Mouse (Mus musculus) 3134 (cell line): Measurements from ENCODE around the gene Ypel1.

Source experiments
- DNase-seq: peaks from one replicate; pipeline ENCODE4 v3.0.0-alpha.2; 2011; ENCODE audit warnings: low spot score; ENCODE audit not compliant: insufficient read length; ENCODE audit errors: extremely low read depth

The Ypel1 gene

DNA sequence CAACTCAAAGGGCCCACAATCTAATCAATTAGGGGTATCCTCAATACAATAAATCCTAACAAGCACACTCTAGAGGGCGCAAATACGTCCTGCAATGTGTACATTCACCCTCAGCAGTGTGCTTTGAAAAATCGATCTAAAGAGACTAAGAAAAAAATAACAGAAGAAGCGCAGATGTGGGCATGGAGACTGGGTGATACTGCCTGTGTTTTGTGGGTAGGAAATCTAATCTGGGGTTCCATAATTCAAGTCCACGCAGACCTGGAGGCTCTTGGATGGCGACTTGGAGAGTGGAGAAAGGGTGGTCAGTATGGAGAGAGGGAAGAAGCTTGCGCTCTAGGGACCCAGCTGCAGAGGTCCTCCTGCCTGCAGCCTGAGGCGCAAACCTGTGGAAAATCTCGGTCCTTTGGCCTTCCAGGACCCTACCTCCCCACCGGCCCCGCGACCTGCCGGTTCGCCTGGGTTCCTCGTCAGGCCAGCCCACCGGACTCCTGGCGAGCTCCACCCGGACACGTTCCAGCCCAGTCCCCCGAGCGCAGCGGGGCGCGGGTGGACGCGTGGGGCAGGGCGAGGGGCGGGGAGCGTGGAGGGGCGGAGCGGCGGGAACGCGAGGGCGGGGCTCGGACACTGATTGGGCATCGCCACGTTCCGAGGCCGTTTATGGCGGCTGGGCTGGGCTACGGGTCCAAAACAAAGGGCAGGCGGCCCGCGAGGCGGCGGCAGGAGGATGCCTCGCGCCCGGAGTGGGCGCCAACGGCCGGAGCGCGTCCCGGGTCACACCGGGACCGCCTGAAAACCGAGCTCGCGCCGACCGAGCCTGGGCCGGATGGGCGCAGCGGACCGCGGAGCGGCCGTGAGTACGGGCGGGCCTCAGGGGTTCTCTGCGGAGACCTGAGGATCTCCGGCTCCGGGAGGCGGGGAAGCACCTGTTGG is at the start of gene Ypel1:
TSS of gene Ypel1 (plus strand) at position 186 of the 933 bp plus-strand sequence.
- peak; percentile 68 for DNase-seq

DNA sequence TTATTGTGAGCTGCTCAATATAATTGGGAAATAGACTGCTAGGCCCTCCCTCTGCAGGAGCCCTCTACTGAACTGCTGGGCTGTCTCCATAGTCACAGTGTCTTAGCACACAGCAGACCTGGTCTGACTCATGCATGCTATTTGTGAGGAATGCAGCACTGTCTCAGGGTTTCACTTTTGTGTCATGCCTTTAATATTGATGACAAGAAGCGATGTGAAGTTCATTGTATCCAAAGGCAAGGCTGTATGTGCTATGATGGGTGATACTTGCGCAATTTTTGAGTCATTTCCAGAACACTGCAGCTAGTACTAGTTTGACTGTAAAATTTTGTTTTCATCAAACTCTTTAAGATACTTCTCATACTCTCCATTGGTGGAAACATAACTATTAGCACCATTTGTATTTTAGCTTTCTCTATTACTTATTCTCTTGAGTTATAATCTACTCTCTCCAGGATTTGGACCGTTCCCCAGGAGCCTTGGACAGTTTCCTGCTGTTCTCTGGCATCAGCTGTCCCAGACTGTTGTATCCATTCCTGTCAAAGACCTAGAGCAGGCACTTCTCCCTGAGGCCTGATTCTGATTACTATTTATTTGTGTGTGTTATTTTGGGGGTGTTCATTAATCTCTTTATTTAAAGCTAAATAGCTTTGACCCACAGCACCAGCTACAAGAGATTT is 44.9 kb upstream of the Ypel1 start:
- DNase-seq, result peak; percentile 23

DNA sequence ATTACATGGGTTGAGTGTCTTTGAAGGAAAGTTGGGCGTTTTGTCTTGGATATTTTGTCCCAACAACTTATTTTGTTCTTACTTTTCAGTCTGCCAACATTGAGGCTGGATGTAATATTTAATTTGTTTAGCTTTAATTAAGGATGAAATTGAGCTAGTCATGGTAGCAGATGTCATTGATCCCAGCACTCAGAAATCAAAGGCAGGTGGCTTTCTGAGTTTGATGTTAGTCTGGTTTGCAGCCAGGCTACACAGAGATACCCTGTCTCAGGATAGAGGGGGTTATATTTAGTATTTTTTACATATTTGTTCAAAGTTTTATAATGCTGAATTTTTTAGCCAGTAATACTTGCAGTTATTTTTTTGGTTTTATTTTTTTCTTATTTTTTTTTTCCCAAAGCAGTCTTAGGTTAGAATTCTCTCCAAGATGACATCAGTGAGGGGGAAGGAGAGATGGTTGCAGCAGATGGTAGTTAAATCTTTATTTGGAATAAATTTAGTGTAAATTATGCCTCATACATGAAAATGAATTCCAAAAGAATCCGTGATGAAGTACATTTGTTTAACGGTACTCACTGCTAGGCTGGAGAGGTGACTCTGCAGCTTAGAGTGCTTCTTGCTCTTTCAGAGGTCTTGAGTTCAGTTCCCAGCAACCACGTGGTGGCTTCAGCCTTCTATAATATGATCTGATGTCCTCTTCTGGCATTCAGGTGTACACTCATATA is 39.4 kb upstream of the Ypel1 start:
- no peak for DNase-seq

DNA sequence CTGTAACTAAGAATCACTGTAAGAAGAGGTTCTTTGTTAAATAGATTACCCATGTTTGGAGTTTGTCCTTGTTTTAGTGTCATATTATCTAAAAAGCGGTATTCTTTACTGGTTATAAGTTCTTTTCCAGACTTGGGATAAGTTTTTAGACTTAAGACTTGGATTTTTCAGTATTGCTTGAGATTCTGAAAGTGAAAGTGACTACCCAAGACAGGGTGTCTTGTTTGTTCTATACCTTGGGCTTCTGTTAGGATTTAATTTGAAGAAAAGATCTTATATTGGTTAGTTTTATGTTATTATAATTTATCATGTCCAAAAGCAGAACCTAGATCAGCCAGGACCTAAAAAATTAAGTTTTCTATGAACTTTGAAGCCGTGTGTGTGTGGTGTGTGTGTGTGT is 35.7 kb upstream of the Ypel1 start:
- DNase-seq, result no peak

DNA sequence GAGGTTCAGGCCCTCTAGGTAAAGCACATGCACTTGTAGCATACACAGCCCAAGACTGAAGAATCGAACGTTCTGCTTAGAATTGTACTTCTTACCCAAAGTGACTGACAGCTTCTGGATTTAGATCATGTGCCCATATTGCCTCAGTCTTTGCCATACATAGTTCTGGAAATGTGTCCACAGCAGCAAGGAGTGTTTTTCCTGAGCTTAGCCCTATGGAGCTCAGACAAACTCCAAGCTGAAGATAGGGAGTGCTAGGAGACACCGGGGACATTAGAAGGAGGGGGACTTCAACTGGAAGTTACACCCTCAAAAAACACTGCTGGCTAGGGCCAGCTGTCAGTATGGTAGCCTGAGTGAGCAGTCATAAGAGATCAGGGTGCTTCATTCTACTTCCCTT is 28.8 kb upstream of the Ypel1 start:
- DNase-seq, result no peak

DNA sequence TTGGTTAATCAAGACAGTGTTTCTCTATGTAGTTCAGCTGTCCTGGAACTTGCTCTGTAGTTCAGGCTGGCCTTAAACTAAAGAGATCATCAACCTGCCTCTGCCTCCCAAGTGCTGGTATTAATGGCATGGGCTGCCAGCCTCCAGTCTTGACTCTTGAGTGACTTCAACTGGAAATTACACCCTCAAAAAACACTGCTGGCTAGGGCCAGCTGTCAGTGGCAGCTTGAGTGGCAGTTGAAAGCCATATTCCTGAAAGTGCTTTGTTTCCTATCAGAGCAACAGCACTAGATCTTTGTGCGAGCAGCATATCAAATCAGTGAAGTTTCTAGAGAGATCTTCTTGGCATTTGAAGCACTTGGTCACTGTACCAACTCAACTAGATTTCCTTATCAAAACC is 28.1 kb upstream of the Ypel1 start:
- no peak for DNase-seq

DNA sequence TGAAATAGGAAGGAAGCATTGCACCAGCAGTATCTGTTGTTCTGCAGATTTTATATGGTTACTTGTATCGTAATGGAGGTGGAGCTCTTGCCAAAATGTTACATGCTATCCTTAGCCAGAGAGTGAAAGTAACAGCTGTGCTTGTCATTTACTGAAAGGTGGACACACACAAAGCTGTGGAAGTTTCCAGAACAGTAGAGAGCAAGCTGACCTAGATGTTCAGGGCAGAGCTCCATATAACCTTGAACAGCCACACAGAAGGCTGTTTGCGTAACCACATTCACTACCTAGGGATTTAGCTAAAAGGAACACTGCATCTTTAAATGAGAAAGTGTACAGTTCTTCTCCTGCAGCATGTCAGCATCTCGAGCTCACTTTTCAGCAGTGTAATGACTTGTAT is 25.2 kb upstream of the Ypel1 start:
- DNase-seq, result no peak

DNA sequence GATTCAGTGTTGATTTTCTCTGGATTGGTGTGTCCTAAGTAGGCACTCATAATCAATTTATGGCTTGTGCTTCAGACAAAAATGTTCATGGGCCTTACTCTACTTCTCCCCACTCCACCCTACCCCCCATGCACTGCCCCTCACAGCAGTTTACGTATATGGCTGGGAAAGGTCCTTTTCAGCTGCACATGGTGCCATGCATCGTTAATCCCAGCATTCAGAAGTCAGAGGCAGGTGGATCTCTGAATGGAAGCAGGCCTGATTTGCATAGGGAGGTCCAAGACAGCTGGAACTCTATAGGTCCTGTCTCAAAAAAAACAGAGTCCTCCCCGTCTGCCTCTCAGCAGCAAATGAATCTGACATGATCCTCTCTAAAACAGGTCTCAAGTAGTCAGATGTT is 24.2 kb upstream of the Ypel1 start:
- no peak for DNase-seq

DNA sequence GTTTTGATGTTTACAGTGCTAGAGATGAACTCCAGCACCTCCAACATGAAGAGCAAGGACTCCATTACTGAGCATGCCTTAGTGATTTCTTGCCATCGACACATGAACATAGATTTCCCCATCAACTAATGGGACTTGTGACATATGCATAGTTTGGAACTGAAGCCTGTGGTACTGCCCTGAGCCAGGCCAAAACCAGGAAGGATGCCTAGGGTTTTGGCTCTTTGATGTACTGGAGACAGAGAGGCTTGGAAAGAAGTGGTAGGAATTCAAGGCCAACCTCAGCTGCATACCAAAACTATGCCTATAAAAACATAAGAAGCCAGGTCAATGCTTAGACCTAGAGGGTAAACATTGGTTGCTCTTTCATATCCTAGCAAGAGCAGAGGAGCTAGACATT is 19.6 kb upstream of the Ypel1 start:
- DNase-seq, result no peak

DNA sequence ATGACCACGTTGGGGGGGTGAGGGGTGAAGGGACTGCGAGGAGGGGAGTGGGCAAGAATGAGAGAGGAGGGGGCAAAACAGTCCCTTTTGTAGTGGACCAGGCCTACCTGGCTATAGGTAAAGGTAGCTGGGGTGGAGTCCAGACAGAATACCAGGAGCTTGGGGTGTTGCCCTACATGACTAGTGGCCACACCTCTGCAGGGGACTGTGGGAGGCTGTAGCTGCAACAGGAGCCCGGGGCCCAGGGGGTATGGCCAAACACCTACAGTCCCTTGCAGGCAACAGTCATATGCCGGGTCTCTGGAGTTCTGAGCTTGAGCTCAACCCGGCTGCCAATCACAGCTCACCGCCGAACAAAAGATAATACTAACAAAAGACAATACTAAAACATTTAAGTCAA is 17.4 kb upstream of the Ypel1 start:
- no peak for DNase-seq

DNA sequence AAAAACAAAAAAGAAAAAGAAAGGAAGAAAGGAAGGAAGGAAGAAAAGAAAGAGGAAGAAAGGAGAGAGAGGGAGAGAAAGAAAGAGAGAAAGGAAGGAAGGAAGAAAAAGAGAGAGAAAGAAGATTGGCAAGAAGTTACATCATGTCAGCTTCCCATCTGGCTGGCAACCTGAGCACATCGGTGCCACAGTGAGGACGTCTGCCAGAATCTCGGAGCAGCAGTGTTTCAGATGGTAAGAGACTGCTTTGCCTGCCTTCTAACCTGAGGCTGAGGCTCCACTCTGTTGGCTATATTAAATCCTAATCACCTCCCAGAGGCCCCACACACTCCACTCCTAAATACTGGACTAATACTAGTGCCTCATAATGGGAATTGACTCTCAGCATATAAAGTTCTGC is 15.6 kb upstream of the Ypel1 start:
- no peak for DNase-seq

DNA sequence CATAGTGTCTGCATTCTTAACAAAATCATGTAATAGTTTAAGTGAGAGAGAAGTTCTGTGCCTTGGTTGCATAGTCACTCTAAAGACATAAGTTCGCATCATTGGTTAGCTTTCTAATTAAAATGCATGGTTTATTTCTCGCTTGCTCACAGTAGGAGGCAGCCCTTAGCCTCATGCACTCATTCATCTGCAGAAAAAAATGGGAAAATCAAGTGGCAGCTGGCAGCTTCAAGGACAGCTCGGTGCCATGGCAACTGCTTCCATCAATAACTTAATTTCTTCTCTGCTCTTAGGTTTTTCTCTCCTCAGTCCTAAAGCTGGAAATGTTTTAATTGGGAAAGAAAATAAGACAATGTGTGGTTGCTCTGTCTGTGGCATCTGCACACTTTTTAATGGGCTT is 13.9 kb upstream of the Ypel1 start:
- DNase-seq, result no peak

DNA sequence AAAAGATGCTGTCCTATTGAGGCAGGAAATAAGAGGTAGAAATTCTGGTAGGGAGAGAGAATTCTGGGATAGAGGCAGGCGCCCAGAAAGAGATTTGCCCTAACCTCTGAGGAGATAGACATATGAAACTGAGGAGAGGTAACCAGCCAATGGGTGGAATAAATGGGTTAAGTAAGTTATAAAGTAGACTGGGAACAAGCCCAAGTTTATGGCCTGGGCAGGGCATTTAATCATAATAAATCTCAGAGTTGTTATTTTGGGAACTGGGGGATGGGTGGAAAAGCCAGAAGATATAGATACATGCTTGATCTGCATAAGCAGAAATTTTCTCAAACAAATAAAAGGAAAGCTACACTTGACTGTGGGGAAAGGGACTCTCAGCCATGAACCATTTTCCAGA is 7.2 kb upstream of the Ypel1 start:
- DNase-seq, result no peak

DNA sequence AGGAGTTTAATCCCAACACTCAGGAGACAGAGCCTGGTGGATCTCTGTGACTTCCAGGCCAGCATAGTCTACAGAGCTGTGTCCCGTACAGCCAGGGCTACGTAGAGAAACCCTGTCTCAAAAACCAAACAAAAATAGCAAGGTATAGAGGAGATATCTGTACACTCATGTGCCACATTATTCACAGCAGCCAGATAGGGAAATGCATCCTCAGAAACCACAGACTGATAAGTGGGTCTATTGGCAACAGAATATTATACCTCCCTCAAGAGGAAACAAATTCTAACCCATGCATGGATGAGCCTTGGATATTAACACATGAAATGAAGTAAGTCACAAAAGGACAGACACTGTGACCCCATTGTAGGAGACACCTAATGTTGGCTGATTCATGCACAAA is 1.9 kb upstream of the Ypel1 start:
- no peak for DNase-seq

DNA sequence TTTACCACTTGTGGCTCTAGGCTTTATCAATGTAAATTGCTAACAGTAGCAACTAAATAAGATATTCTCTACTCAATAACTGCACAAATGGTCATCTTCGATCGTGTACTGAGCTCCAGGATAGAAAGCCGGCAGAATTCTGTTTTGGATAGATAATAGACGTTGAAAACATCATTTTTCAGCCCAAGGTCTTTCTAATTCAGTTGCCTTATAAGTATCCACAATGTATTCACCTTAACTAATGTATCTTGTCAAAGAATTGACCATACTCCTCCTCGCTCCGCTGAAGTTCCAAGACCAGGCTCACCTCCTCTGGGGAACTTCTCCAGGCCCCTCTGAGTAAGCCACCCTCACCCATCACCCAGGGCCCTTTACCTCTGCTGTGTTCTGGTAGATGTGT is 1.2 kb downstream of the Ypel1 start:
- DNase-seq, result no peak

DNA sequence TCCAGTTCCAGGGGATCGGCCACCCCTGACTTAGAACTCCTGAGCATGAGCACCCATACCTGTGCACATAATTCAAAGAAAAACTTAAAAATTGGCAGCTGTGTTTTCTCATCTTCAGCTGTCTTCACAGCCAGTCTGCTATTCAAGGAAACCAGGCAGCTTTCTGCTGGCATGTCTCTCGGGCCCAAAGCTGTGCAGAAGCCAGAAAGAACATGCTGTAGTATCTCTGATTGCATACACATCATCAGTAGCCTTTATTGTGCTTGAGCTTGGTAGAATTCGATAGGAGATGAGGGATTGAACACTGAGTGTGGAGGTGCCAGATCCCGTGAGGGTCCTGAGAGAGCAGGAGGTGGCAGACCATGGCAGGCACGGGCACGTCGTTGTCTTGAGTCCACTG is 3.5 kb downstream of the Ypel1 start:
- DNase-seq, result no peak

DNA sequence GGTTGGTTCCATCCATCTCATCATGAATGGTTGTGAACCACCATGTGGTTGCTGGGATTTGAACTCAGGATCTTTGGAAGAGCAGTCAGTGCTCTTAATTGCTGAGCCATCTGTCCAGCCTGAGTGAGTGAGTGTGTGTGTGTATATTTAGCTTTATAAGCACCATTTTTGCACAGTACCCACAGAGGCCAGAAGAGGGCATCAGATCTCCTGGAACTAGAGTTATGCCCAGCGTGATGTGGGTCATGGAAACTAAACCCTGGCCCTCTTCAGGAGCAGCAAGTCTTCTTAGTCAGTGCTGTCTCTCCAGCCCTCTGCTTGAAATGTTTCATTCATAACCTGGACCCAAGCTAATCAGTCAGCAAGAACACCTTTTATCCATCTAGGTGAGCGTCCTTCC is 6.8 kb downstream of the Ypel1 start:
- DNase-seq, result no peak

DNA sequence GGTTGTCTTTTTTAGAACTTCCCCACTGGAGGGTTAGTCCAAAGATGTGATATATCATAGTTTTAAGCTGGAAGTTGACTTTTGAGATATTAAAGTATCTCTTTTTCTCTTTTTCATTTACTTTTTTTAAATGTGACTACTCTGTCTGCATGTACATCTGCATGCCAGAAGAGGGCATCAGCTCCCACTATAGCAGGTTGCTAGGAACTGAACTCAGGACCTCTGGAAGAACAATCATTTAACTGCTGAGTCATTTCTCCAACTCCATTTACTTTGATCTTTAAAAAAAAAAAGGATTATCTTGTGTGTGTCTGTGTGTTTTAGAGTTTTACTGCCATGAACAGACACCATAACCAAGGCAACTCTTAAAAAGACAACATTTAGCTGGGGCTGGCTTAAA is 7.4 kb downstream of the Ypel1 start:
- DNase-seq, result no peak

DNA sequence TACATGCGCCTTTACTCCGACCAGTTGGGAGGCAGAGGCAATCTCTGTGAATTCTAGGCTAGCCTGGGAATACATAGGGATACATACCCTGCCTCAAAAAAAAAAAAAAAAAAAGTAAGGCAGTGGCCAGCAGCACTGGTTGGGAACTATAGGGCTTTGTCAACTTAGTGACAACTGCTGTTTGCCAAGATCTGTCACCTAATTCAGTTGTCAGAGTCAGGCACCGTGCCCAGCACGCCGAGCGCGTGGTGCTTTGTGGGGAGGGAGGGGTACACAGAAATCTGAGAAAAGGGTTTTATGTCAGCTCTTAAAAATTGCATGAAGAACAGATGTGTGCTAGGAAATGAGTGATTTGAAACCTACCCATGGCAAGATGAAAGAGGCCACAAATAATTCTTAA is 8.6 kb downstream of the Ypel1 start:
- DNase-seq, result no peak

DNA sequence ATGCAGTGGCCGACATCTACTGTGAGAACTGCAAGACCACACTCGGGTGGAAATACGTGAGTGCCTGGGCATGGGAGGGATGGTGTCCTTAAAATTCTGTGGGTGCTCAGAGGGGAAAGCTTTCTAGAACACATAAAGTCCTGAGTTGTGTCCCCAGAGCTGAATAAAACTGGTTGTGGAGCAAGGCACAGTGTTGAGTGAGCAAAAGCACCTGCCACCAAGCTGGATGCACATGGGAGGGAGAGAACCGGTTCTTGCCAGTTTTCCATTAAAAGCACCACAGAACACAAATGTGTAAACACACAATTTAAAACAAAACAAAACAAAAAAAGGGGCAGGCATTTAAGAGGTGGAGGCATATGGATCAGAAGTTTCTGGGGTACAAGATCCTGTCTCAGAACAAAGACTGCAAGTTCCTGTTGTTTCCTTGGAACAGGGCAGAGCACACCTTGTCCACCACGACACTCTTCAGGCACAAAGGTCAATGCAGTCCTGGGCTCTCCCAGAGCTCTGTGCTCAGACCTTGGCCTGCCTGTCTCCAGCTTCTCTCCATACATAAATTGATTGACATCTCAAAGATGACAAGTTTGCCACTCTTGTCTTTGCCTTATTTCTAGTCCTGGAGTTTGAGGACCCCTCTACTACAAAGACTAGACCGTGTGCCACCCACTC is 12.8 kb downstream of the Ypel1 start:
- no peak for DNase-seq

DNA sequence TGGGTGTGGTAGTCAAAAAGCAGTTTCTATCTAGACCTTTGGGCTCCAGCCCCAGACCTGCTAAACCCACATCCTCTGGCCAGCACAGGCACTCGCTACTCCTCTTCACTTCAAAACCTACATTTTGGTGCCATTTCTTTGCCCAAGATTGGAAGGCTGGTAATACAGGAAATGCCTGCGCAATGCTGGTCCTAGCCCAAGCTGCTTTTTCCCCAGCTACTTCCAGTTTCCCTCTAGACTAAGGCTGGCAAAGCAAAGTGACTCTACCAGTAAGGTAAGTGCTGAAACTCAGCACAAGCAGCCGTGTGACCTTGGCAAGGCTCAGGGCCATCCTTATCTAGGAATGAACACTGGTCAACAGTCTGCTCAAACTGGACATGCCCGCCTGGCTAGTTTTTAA is 16.1 kb downstream of the Ypel1 start:
- no peak for DNase-seq
